Mouse (Mus musculus) forebrain, embryonic 12.5 days (tissue): ENCODE results near the gene Tead4. TPM values are rescaled to one million over a fixed set of nuclear protein-coding genes. Genes with fewer than 3 reads are reported as not detected.
A peak's percentile ranks its signal among the peaks of the same experiment; 100 is the strongest.

ENCODE experiments used
- ATAC-seq: fragments of 200-750 bp; cut with Nextera tagmentation; 2 replicates; pipeline ENCODE4 v1.8.0; 2017; ENCODE audit warnings: moderate TSS enrichment; ENCODE audit not compliant: low FRiP score
- H3K27ac ChIP-seq: fragments of 300-500 bp; sonication (generic); 2 replicates; pipeline ENCODE4 v1.5.1; 2016; ENCODE audit warnings: mild to moderate bottlenecking
- H3K27me3 ChIP-seq: fragments of 300-500 bp; sonication (generic); 2 replicates; pipeline ENCODE4 v1.6.1; 2016; ENCODE audit warnings: mild to moderate bottlenecking
- H3K36me3 ChIP-seq: fragments of 300-500 bp; sonication (generic); replicated peaks from 2 replicates; pipeline ENCODE4 v1.6.1; 2016; ENCODE audit warnings: mild to moderate bottlenecking
- H3K4me1 ChIP-seq: fragments of 300-500 bp; sonication (generic); 2 replicates; pipeline ENCODE4 v1.6.1; 2016
- H3K4me2 ChIP-seq: fragments of 300-500 bp; sonication (generic); 2 replicates; pipeline ENCODE4 v1.6.1; 2016; ENCODE audit warnings: mild to moderate bottlenecking, moderate library complexity
- H3K4me3 ChIP-seq: fragments of 300-500 bp; sonication (generic); replicated peaks from 2 replicates; pipeline ENCODE4 v1.5.1; 2016; ENCODE audit warnings: mild to moderate bottlenecking
- H3K9ac ChIP-seq: fragments of 300-500 bp; sonication (generic); 2 replicates; pipeline ENCODE4 v1.6.1; 2016; ENCODE audit warnings: mild to moderate bottlenecking
- H3K9me3 ChIP-seq: fragments of 300-500 bp; sonication (generic); 2 replicates; pipeline ENCODE4 v1.6.1; 2016
- WGBS: fragments of 180-500 bp; shearing (Covaris S2); methylation state at CpG from one replicate; pipeline ENCODE4 v1.1.7; 2016; 5-methylcytosine and 5-hydroxymethylcytosine counted together
- polyA plus RNA-seq: library from polyadenylated mRNA; unstranded; fragments of >200 nt; fragmentation: Nextera tagmentation; extraction: Ambion mirVana; gene quantifications from 2 replicates; pipeline ENCODE4 v1.2.1, GENCODE M21; 2016

Gene Tead4
- polyA plus RNA-seq, 1 experiment from 2014 or later, result 0.88 TPM

DNA sequence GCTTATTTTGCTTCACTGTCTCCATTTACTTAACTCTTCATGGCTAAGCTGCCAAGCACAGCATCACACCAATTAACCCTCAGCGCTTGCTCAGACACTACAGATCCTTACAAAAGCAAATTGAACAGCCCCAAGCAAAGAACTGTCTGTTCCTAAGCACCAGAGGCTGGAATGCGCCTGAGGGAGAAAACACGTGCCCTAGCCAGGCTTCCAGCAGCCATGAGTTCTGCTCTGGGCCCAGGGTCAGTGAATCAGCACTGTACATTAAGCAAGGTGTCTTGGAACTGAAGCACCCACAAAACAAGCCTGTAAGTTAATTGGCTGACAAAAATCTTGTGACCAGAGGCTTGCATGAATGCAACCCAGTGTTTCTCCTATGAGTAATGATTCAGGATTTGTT lies 18.5 kb downstream of the Tead4 start:
- Histone ChIP-seq H3K4me3 (no peak overlapping the region), H3K4me1 (peaks cover 28% of the 10 kb centered on the region), H3K9me3 (no peaks in the 10 kb centered on the region), H3K27me3 (peaks cover 36% of the 10 kb centered on the region; the same call in 1 of the 2 replicates), H3K27ac (peak overlapping the region; percentile 46), H3K9ac (no peak overlapping the region), H3K4me2 (no peak overlapping the region), H3K36me3 (no peaks in the 10 kb centered on the region)
- ATAC-seq, result peak; percentile 88
- WGBS, result 5% methylated on average over 3 of the region's 3 CpGs

DNA sequence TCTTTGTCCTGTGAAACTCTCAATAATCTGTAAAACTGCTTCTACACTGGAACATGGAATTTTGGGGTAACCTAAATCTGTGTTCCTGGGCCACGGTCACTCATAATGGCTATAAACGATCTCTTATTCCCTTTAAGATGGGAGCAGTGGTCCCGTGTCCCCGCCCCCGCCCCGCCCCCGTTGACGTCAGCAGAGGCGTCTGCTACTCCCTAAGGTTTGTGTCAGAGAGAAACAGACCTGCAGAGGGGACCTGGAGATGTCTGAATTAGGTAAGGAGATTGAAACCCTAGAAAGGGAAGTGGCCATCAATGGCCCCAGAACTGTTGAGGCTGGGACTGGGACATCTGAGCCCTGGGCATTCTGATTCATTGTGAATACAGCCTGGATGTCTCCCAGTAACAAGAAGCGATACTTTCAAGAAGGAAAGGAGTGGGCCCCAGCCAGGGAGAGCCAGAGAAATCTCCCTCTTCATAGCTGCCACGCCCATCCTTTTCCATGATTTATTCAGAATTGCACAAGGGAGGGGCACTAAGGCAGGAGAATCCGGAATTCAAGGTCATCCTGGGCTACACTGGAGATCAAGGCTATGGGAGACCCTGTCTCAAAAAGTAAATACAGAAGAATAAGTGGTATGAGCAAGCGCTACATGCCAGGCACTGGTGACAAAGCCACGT lies 20.0 kb downstream of the Tead4 start:
- no peak overlapping the region for H3K4me3 ChIP-seq
- peaks cover 19% of the 10 kb centered on the region for H3K4me1 ChIP-seq
- WGBS, result 58% methylated on average over 14 of the region's 14 CpGs
- no peak overlapping the region for H3K4me2 ChIP-seq
- H3K9ac ChIP-seq, result no peak overlapping the region
- ATAC-seq, result no peak
- no peaks in the 10 kb centered on the region for H3K36me3 ChIP-seq
- peaks cover 27% of the 10 kb centered on the region; the same call in 1 of the 2 replicates for H3K27me3 ChIP-seq
- H3K9me3 ChIP-seq, result no peaks in the 10 kb centered on the region
- no peak overlapping the region for H3K27ac ChIP-seq

- Histone ChIP-seq H3K4me2 (no peak overlapping the region), H3K4me3 (no peak overlapping the region), H3K27me3 (peaks cover 21% of the 10 kb centered on the region; the same call in 1 of the 2 replicates), H3K9ac (no peak overlapping the region), H3K36me3 (no peaks in the 10 kb centered on the region), H3K27ac (0 out of 2 replicates have a peak overlapping the region, but pooled peaks have one; percentile 31), H3K4me1 (peaks cover 18% of the 10 kb centered on the region), H3K9me3 (no peaks in the 10 kb centered on the region)
- no peak for ATAC-seq
- 63% methylated on average over 5 of the region's 5 CpGs for WGBS
Observed at GRCm38 (mm10) chr6:128279608-128280007, 21.0 kb downstream of the Tead4 start.

DNA sequence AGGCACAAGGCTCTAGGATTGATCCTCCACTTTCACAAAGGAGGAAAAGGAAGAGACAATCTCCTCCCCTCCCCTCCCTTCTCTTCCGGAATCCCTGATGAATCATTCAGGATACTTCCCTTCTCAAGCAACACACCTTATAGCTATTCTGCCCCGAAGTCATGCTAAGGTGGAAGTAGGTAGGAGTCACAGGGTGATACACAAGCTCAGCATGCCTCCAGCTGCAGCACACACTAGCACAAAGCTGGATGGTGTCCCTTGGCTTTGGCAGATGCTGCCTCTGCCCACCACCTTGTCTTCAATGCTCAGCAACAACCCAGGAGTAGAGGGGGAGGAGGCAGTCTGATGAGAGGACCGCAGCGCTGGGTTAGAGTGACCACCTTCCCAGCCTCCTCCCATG lies 21.5 kb downstream of the Tead4 start:
- Histone ChIP-seq H3K4me3 (no peak overlapping the region), H3K4me1 (peaks cover 18% of the 10 kb centered on the region), H3K9ac (no peak overlapping the region), H3K4me2 (no peak overlapping the region), H3K27me3 (peaks cover 19% of the 10 kb centered on the region; the same call in 1 of the 2 replicates), H3K36me3 (no peaks in the 10 kb centered on the region), H3K9me3 (no peaks in the 10 kb centered on the region), H3K27ac (0 out of 2 replicates have a peak overlapping the region, but pooled peaks have one; percentile 31)
- WGBS, result 78% methylated on average over 4 of the region's 4 CpGs
- ATAC-seq, result no peak

DNA sequence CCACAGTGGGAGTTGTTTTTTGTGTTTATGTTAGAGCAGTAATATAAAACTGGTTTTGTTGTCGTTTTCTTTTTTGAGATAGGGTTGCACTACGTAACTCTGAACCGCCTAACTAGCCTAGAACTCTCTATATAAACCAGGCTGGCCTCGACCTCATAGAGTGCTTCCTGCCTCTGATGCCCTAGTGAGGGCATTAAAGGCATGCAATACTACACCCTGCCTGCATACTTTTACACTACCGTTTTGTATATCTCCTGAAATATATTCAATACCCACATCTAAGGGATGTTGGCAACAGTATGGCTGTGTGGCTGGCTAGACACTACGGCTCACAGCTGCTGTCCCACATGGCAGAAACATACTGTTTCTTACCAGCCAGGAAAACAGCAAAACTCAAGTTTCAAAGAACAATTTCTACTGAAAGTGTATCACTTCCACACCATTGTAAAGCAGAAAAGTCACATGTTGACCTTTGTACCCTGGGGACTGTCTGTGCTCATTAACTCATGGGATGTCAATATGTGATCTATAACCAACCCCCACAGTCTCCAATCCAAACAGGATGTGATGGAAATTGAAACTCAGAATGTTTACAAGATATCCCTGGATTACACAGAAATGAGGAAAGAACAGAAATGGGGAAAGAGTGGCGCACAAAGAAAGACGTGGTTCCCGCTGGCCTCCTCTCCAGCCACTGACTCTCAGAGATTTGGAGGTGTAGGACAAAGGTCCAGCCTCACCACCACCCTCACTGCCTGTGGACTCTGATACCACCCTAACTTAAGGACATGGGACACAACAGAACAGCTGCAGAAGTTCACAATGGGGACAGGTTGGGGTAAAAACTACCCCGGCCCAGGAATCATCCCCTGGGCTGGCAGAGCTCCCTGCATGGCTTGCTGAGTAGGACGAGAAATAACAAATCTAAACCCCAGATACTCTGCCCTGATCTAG lies 23.2 kb downstream of the Tead4 start:
- Histone ChIP-seq H3K4me1 (peaks cover 16% of the 10 kb centered on the region), H3K27me3 (0 out of 2 replicates have a peak, but pooled peaks cover 13% of the 10 kb centered on the region), H3K9me3 (no peaks in the 10 kb centered on the region), H3K27ac (no peak overlapping the region), H3K9ac (no peak overlapping the region), H3K4me2 (no peak overlapping the region), H3K36me3 (no peaks in the 10 kb centered on the region), H3K4me3 (no peak overlapping the region)
- ATAC-seq, result no peak
- WGBS, result 85% methylated on average over 11 of the region's 11 CpGs

GRCm38 (mm10) chr6:128276349-128276748 lies 24.3 kb downstream of the Tead4 start:
- Histone ChIP-seq H3K4me1 (peaks cover 7% of the 10 kb centered on the region; the same call in 1 of the 2 replicates), H3K27me3 (0 out of 2 replicates have a peak, but pooled peaks cover 13% of the 10 kb centered on the region), H3K4me2 (no peak overlapping the region), H3K9ac (no peak overlapping the region), H3K9me3 (no peaks in the 10 kb centered on the region), H3K27ac (no peak overlapping the region), H3K4me3 (no peak overlapping the region), H3K36me3 (no peaks in the 10 kb centered on the region)
- no peak for ATAC-seq
- WGBS, result 91% methylated on average over 6 of the region's 6 CpGs

DNA sequence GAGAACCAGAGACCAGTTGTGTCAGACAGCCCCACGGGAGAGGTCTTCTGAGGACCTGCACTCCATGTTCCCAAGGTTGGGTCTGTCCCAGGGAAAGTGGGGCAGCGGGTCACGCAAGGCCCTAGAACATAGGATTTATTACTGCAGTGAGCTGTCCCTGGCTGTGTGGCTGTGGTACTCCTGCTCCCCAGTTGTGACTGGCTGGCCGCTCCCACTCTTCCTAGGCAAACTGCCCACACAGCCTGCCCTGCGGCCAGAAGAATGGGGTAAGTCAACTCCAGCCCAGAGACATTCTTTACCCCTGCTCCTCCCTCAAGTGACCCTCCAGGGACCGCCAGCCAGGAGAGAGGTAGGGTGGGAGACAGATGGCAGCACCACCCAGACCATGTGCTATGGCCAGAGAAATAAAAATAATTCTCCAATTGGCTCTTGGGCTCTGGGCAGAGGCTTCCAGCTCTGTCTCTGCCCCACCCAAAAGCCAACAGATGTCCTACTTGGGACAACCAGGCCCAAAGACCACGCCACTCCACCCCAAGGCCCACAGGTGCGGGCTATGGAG lies 25.0 kb downstream of the Tead4 start:
- Histone ChIP-seq H3K4me1 (no peaks in the 10 kb centered on the region), H3K36me3 (no peaks in the 10 kb centered on the region), H3K9ac (no peak overlapping the region), H3K27ac (no peak overlapping the region), H3K4me2 (no peak overlapping the region), H3K27me3 (0 out of 2 replicates have a peak, but pooled peaks cover 10% of the 10 kb centered on the region), H3K4me3 (no peak overlapping the region), H3K9me3 (no peaks in the 10 kb centered on the region)
- WGBS, result 92% methylated on average over 8 of the region's 8 CpGs
- ATAC-seq, result no peak

- no peak overlapping the region for H3K4me2 ChIP-seq
- H3K4me3 ChIP-seq, result no peak overlapping the region
- H3K9ac ChIP-seq, result no peak overlapping the region
- whole genome bisulfite sequencing, result 77% methylated on average over 1 of the region's 1 CpGs
- no peak overlapping the region for H3K27ac ChIP-seq
- no peaks in the 10 kb centered on the region for H3K4me1 ChIP-seq
- no peaks in the 10 kb centered on the region for H3K27me3 ChIP-seq
- no peaks in the 10 kb centered on the region for H3K9me3 ChIP-seq
- H3K36me3 ChIP-seq, result no peaks in the 10 kb centered on the region
- ATAC-seq, result no peak
Observed at GRCm38 (mm10) chr6:128273507-128273906, 27.1 kb downstream of the Tead4 start.

GRCm38 (mm10) chr6:128272754-128273153 lies 27.9 kb downstream of the Tead4 start:
- Histone ChIP-seq H3K36me3 (no peaks in the 10 kb centered on the region), H3K9me3 (no peaks in the 10 kb centered on the region), H3K27me3 (no peaks in the 10 kb centered on the region), H3K4me2 (no peak overlapping the region), H3K4me3 (no peak overlapping the region), H3K4me1 (no peaks in the 10 kb centered on the region), H3K27ac (no peak overlapping the region), H3K9ac (no peak overlapping the region)
- ATAC-seq, result no peak
- WGBS, result 96% methylated on average over 17 of the region's 17 CpGs

GRCm38 (mm10) chr6:128269850-128270249 lies 30.8 kb downstream of the Tead4 start:
- ATAC-seq, result no peak
- 78% methylated on average over 4 of the region's 4 CpGs for WGBS
- no peaks in the 10 kb centered on the region for H3K36me3 ChIP-seq
- no peak overlapping the region for H3K9ac ChIP-seq
- H3K27me3 ChIP-seq, result no peaks in the 10 kb centered on the region
- H3K9me3 ChIP-seq, result no peaks in the 10 kb centered on the region
- no peak overlapping the region for H3K4me3 ChIP-seq
- H3K27ac ChIP-seq, result no peak overlapping the region
- no peaks in the 10 kb centered on the region for H3K4me1 ChIP-seq
- no peak overlapping the region for H3K4me2 ChIP-seq

- Histone ChIP-seq H3K4me3 (no peak overlapping the region), H3K4me1 (no peaks in the 10 kb centered on the region), H3K9ac (no peak overlapping the region), H3K9me3 (no peaks in the 10 kb centered on the region), H3K27ac (no peak overlapping the region), H3K27me3 (no peaks in the 10 kb centered on the region), H3K36me3 (no peaks in the 10 kb centered on the region), H3K4me2 (no peak overlapping the region)
- ATAC-seq, result no peak
- 87% methylated on average over 8 of the region's 8 CpGs for WGBS
Observed at GRCm38 (mm10) chr6:128264870-128265526, 35.6 kb downstream of the Tead4 start.

DNA sequence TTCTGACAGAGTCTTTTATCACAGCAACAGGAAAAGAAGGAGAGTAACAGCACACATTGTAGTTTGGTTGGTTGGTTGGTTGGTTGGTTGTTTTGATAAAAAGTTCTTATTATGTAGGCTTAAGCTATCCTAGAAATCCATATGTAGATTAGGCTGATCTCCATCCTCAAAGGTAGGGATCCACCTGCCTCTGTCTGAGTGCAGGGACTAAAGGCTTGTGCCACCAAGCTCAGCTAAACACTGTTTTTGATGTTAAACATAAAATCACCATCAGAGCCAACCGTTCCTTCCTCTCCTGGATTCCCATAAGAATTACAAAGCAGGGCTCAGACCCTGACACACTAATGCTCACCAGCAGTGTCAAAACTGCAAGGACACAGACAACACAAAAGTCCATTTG lies 39.1 kb downstream of the Tead4 start:
- 75% methylated on average over 1 of the region's 1 CpGs for WGBS
- H3K9me3 ChIP-seq, result no peaks in the 10 kb centered on the region

More for the DNA sequence above, 39.1 kb downstream of the Tead4 start:
- Histone ChIP-seq H3K27ac (no peak overlapping the region), H3K9ac (no peak overlapping the region), H3K4me3 (no peak overlapping the region), H3K4me2 (no peak overlapping the region), H3K27me3 (no peaks in the 10 kb centered on the region), H3K4me1 (no peaks in the 10 kb centered on the region), H3K36me3 (no peaks in the 10 kb centered on the region)
- no peak for ATAC-seq
